Mouse (Mus musculus): ENCODE measurements around the gene Tspan18. TPM values are rescaled to one million over a fixed set of nuclear protein-coding genes. Genes with fewer than 3 reads are reported as not detected.

The Tspan18 gene
- polyA plus RNA-seq, 1 experiment from 2014 or later, result 31.2 TPM

DNA sequence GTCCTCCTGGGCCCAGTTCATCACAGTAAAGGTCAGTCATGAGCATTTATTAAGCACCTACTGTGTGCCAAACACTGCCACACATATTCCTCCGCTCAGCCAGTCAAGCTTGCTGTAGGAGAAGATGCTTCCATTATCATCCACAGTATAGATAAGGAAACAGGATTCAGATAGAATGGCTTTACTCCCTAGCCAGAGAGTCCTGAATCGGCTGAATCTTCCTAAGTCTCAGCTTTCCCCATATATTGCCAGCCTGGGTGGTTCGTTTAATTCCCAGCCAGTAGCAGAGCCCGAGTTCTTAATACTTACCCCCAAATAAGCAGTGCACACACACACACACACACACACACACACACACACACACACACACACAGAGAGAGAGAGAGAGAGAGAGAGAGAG, 47.6 kb downstream of the Tspan18 start:
- H3K27ac ChIP-seq, result peak overlapping the region; percentile 95
- no peaks in the 10 kb centered on the region for H3K36me3 ChIP-seq
- H3K4me2 ChIP-seq (replicated peaks), result peak overlapping the region; percentile 19
- peaks cover 99% of the 10 kb centered on the region for H3K4me1 ChIP-seq (replicated peaks)
- peak overlapping the region; percentile 36; the same call in 1 of the 2 replicates for H3K9ac ChIP-seq (replicated peaks)
- H3K9me3 ChIP-seq, result no peaks in the 10 kb centered on the region
- H3K27me3 ChIP-seq, result no peaks in the 10 kb centered on the region
- ATAC-seq, result 0 out of 2 replicates have a peak, but pooled peaks have one; percentile 0
- H3K4me3 ChIP-seq (replicated peaks), result no peak overlapping the region
- 25% methylated on average over 4 of the region's 4 CpGs for WGBS

GRCm38 (mm10) chr2:93286321-93286720, 48.0 kb downstream of the Tspan18 start:
- H3K9me3 ChIP-seq, result no peaks in the 10 kb centered on the region
- peak overlapping the region; percentile 95 for H3K27ac ChIP-seq
- 32% methylated on average over 2 of the region's 2 CpGs for WGBS
- H3K9ac ChIP-seq (replicated peaks), result peak overlapping the region; percentile 28; the same call in 1 of the 2 replicates
- H3K27me3 ChIP-seq, result no peaks in the 10 kb centered on the region
- peaks cover 99% of the 10 kb centered on the region for H3K4me1 ChIP-seq (replicated peaks)
- no peak overlapping the region for H3K4me3 ChIP-seq (replicated peaks)
- H3K36me3 ChIP-seq, result no peaks in the 10 kb centered on the region
- ATAC-seq, result peak; percentile 41
- no peak overlapping the region; the same call in 1 of the 2 replicates for H3K4me2 ChIP-seq (replicated peaks)

DNA sequence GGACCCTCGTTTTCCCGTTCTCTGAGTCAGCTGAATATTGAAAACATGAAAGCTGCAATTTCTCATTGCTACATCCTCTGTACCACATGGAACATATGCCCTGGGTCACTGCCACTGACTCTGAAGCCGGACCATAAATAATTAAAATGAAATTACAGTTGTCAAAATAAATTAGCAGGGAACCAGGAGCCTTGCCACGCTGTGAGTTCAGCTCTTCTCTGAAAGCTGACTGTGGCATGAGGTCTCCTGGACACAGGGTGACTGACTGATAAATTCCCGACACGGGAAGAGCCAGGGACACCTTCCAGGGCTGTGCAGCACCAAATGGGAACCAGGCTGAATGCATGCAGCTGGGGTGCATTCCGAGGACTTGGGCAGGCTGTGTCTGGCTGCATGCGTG, 48.5 kb downstream of the Tspan18 start:
- peak overlapping the region; percentile 95 for H3K27ac ChIP-seq
- H3K27me3 ChIP-seq, result no peaks in the 10 kb centered on the region
- H3K9ac ChIP-seq (replicated peaks), result peak overlapping the region; percentile 28; the same call in 1 of the 2 replicates
- no peak overlapping the region for H3K4me2 ChIP-seq (replicated peaks)
- no peaks in the 10 kb centered on the region for H3K36me3 ChIP-seq
- peaks cover 99% of the 10 kb centered on the region for H3K4me1 ChIP-seq (replicated peaks)
- peak; percentile 10; the same call in 1 of the 2 replicates for ATAC-seq
- H3K9me3 ChIP-seq, result no peaks in the 10 kb centered on the region
- WGBS, result 40% methylated on average over 8 of the region's 8 CpGs
- H3K4me3 ChIP-seq (replicated peaks), result no peak overlapping the region

- peaks cover 100% of the 10 kb centered on the region for H3K4me1 ChIP-seq (replicated peaks)
- 56% methylated on average over 2 of the region's 2 CpGs for WGBS
- ATAC-seq, result no peak
- peak overlapping the region; percentile 95 for H3K27ac ChIP-seq
- H3K27me3 ChIP-seq, result no peaks in the 10 kb centered on the region
- H3K9me3 ChIP-seq, result no peaks in the 10 kb centered on the region
- H3K9ac ChIP-seq (replicated peaks), result no peak overlapping the region
- no peak overlapping the region for H3K4me3 ChIP-seq (replicated peaks)
- no peak overlapping the region for H3K4me2 ChIP-seq (replicated peaks)
- no peaks in the 10 kb centered on the region for H3K36me3 ChIP-seq
Observed at GRCm38 (mm10) chr2:93284625-93285024, 49.7 kb downstream of the Tspan18 start.

DNA sequence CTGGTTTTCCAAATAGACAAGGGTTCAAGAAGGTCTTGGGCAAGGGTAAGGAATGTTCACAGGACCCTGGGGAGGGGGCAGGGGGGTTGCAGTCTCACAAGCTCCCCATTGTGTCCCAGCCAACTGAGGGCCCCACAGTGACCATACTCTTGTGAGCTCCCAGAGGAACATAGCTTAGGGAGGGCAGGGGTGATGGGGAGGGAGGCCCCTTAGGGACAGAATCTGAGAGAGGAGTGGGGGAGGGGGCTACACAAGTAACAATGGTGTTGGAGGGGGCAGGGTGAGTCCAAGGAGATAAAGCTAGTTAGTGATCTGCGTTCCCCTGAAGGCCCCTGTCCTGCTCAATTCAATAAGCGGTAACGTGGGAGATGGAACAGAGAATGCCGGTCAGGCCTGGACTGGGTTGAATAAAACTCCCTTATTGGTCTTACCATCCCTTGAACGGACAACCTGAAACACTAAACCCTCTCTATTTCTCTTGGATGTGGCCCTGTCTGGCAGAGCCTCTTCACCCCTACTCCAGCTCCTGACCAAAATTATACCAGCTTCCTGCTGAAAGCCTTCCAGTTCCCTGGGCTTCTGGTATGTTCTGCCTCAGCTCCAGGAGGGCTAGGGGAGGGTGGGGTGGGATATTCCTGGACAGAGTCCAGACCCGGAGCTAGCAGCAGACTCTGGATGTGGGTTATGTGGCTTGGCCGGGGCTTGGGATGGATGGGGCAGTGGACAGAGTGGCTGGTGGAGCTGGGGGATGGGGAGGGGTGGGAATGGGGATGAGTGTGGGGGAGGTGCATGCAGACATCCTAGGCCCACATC, 50.6 kb downstream of the Tspan18 start:
- Histone ChIP-seq H3K4me3 (replicated peaks) (no peak overlapping the region), H3K9me3 (no peaks in the 10 kb centered on the region), H3K27me3 (no peaks in the 10 kb centered on the region), H3K4me1 (replicated peaks) (peaks cover 100% of the 10 kb centered on the region), H3K27ac (peak overlapping the region; percentile 63), H3K36me3 (no peaks in the 10 kb centered on the region), H3K4me2 (replicated peaks) (no peak overlapping the region), H3K9ac (replicated peaks) (no peak overlapping the region)
- 14% methylated on average over 7 of the region's 7 CpGs for WGBS
- no peak for ATAC-seq

- 85% methylated on average over 4 of the region's 4 CpGs for WGBS
- no peak for ATAC-seq
Observed at GRCm38 (mm10) chr2:93282636-93283035, 51.7 kb downstream of the Tspan18 start.

GRCm38 (mm10) chr2:93281466-93281865, 52.8 kb downstream of the Tspan18 start:
- Histone ChIP-seq H3K4me3 (replicated peaks) (no peak overlapping the region), H3K27ac (peak overlapping the region; percentile 87; the same call in 1 of the 2 replicates), H3K4me2 (replicated peaks) (no peak overlapping the region), H3K4me1 (replicated peaks) (peaks cover 99% of the 10 kb centered on the region), H3K9me3 (no peaks in the 10 kb centered on the region), H3K27me3 (no peaks in the 10 kb centered on the region), H3K9ac (replicated peaks) (no peak overlapping the region), H3K36me3 (no peaks in the 10 kb centered on the region)
- no peak for ATAC-seq
- WGBS, result 80% methylated on average over 6 of the region's 6 CpGs

More at GRCm38 (mm10) chr2:93282636-93283035, 51.7 kb downstream of the Tspan18 start:
- Histone ChIP-seq H3K9me3 (no peaks in the 10 kb centered on the region), H3K4me2 (replicated peaks) (no peak overlapping the region), H3K27ac (peak overlapping the region; percentile 63), H3K4me1 (replicated peaks) (peaks cover 100% of the 10 kb centered on the region), H3K27me3 (no peaks in the 10 kb centered on the region), H3K9ac (replicated peaks) (no peak overlapping the region), H3K36me3 (no peaks in the 10 kb centered on the region), H3K4me3 (replicated peaks) (no peak overlapping the region)

DNA sequence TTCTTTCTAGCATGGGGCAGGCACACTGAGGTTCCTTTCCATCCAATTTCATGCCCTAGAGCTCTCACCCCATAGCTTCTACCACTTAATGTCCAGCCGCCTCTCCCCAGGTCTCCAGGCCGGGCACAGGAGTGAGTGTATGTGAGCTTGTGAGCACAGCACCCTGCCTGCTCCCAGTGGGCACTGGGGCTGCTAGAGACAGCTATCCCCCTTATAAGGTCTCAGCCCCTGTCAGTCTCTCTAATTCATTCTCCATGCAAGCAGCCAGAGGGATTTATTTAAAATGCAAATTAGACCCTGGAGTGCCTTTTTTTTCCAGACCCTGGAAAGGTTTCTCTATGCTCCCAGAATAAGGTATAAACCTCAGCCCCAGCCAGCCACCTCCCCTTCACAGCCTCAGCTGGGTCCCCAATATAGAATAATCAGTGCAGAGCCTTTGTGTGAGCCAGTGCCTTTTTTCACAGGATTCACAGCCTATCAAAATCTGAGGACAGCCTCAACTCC, 54.1 kb downstream of the Tspan18 start:
- H3K4me3 ChIP-seq (replicated peaks), result no peak overlapping the region
- H3K36me3 ChIP-seq, result no peaks in the 10 kb centered on the region
- no peaks in the 10 kb centered on the region for H3K27me3 ChIP-seq
- peak overlapping the region; percentile 87 for H3K27ac ChIP-seq
- WGBS, result 47% methylated on average over 2 of the region's 2 CpGs
- peak; percentile 57 for ATAC-seq
- no peak overlapping the region for H3K4me2 ChIP-seq (replicated peaks)
- no peaks in the 10 kb centered on the region for H3K9me3 ChIP-seq
- H3K9ac ChIP-seq (replicated peaks), result no peak overlapping the region
- peaks cover 86% of the 10 kb centered on the region for H3K4me1 ChIP-seq (replicated peaks)

DNA sequence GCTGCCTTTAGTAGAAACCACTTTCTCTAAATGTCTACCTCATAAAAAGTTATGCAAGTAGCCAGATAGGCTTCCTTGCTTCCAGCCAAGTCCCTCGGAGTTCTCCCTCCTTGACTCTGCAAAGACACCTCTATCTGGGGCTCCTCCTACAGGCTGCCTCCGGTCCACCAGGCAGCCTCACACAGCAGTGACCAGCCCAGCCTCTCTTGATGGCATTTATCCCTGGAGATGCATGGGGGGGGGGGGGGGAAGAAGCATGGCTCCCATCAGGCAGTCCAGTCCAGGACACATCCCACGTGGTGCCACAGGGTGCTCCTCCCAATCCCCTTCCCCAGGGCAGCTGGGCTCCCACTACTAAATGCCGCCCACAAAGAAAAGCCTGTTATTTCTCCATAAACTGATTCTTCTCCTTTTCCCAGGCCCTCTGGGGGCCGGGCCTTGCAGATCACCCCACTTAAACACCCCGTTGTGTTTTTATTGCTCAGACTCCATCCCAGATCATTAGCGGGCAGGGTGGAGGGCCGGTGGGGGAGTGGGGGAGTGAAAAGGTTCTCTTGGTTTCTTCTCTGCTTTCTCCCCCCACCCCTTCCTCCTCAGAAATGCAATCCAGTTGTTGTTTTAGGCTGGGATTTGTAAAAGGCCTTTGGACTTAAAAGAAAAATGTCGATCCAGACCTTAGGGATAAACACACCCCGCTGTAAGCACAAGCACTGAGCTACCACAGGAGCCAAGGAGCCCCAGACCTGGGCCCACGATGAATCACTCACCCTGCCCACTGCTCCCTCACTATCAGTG, 55.9 kb downstream of the Tspan18 start:
- peak overlapping the region; percentile 87 for H3K27ac ChIP-seq
- no peak overlapping the region for H3K4me3 ChIP-seq (replicated peaks)
- WGBS, result 5% methylated on average over 11 of the region's 11 CpGs
- no peaks in the 10 kb centered on the region for H3K36me3 ChIP-seq
- ATAC-seq, result peak; percentile 77
- no peaks in the 10 kb centered on the region for H3K27me3 ChIP-seq
- peaks cover 81% of the 10 kb centered on the region for H3K4me1 ChIP-seq (replicated peaks)
- H3K9ac ChIP-seq (replicated peaks), result no peak overlapping the region; the same call in 1 of the 2 replicates
- no peak overlapping the region; the same call in 1 of the 2 replicates for H3K4me2 ChIP-seq (replicated peaks)
- no peaks in the 10 kb centered on the region for H3K9me3 ChIP-seq

DNA sequence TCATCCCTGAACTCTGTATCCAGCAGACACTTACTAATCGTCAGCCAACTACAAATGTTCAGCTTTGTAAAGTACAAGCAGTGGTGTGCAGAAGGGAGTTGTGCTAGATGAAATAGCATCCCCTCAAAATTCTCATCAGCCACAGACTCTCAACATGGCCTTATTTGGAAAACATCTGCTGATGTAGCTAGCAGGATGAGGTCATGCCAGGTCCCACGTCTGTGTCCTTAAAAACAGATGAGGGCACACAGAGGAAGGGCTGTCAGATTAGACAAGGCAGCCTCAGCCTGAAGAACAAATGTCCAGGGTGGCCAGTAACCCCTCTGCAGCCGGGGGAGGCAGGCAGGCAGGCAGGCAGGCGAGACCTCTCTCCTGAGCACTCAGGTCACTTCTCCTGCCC, 56.8 kb downstream of the Tspan18 start:
- Histone ChIP-seq H3K9ac (replicated peaks) (no peak overlapping the region), H3K27me3 (no peaks in the 10 kb centered on the region), H3K27ac (peak overlapping the region; percentile 87), H3K4me3 (replicated peaks) (no peak overlapping the region), H3K4me1 (replicated peaks) (peaks cover 81% of the 10 kb centered on the region), H3K9me3 (no peaks in the 10 kb centered on the region), H3K36me3 (no peaks in the 10 kb centered on the region), H3K4me2 (replicated peaks) (no peak overlapping the region)
- 37% methylated on average over 4 of the region's 4 CpGs for WGBS
- no peak for ATAC-seq

DNA sequence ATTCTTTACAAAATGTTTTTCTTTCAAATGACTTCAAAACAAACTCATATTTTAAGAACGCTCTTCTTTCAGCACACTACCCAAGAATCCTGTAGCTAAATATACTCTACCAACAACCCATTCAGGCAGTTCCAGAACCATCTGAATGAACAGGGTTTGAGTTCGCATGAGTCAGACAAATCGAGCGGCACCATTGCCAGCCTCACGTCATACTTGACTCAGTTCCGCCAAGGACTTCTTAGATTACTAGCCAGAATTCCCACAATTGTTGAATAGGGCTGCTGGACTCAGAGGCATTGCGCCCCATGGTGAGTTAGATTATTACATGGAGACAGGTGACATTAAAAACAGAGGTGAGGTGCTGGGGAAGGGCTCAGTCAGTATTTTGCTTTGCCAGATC, 58.3 kb downstream of the Tspan18 start:
- Histone ChIP-seq H3K4me2 (replicated peaks) (no peak overlapping the region), H3K36me3 (no peaks in the 10 kb centered on the region), H3K4me1 (replicated peaks) (peaks cover 74% of the 10 kb centered on the region), H3K27me3 (no peaks in the 10 kb centered on the region), H3K27ac (no peak overlapping the region), H3K4me3 (replicated peaks) (no peak overlapping the region), H3K9ac (replicated peaks) (no peak overlapping the region), H3K9me3 (no peaks in the 10 kb centered on the region)
- 94% methylated on average over 7 of the region's 7 CpGs for WGBS
- no peak for ATAC-seq

DNA sequence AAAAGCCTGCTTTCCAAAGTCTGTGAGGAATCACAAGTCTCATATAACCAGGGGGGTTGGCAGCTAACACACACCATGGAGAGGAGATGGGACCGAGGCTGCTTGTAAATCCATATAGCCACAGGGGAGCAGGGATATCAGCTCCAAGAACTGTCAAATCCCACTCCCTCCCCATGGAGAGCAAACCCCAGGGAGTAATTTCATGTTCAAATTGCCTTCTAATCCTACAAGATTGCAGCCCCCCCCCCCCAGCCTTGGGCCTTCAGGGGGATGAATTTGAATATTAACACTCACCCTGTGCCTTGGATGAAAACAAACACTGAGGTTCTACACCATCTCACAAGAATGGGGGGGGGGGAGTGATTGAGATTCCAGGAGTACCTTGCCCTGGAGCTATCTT, 60.4 kb downstream of the Tspan18 start:
- Histone ChIP-seq H3K9ac (replicated peaks) (0 out of 2 replicates have a peak overlapping the region, but pooled peaks have one; percentile 6), H3K27ac (peak overlapping the region; percentile 66), H3K4me1 (replicated peaks) (peaks cover 60% of the 10 kb centered on the region), H3K4me2 (replicated peaks) (no peak overlapping the region), H3K36me3 (no peaks in the 10 kb centered on the region), H3K4me3 (replicated peaks) (no peak overlapping the region), H3K27me3 (no peaks in the 10 kb centered on the region), H3K9me3 (no peaks in the 10 kb centered on the region)
- WGBS, result 18% methylated on average over 1 of the region's 1 CpGs
- ATAC-seq, result no peak; the same call in 1 of the 2 replicates

Measured in midbrain, embryonic 13.5 days (tissue).